Mouse (Mus musculus) layer of hippocampus, postnatal 36 days (tissue): ENCODE measurements at regions not wholly inside any gene's neighbourhood (a gene's known extent, or its start where the extent isn't known, plus 50 kb on each side); places are given as distances from the start of the nearest gene placed in this dataset.
A peak's percentile ranks its signal among the peaks of the same experiment; 100 is the strongest.

Experiments
- DNase-seq, 2 experiments: peaks; one replicate each; pipeline ENCODE4 v3.0.0; 2022

GRCm38 (mm10) chr1:35935099-35935651 is 133.0 kb upstream of the Hs6st1 start:
- peak; percentile 9 to 11 for DNase-seq

GRCm38 (mm10) chr1:35936362-35937093 is 131.7 kb upstream of the Hs6st1 start:
- no peak for DNase-seq

- no peak for DNase-seq
Measured at GRCm38 (mm10) chr1:35940236-35940635, 128.0 kb upstream of the Hs6st1 start.

- no peak for DNase-seq
Measured at GRCm38 (mm10) chr1:35941642-35942077, 126.5 kb upstream of the Hs6st1 start.

- no peak for DNase-seq
Measured at GRCm38 (mm10) chr1:35942222-35942621, 126.0 kb upstream of the Hs6st1 start.

- no peak for DNase-seq
Measured at GRCm38 (mm10) chr1:35943800-35944199, 124.4 kb upstream of the Hs6st1 start.

- no peak for DNase-seq
Measured at GRCm38 (mm10) chr1:35944376-35944775, 123.8 kb upstream of the Hs6st1 start.

GRCm38 (mm10) chr1:35944849-35945248 is 123.4 kb upstream of the Hs6st1 start:
- no peak for DNase-seq

GRCm38 (mm10) chr1:35945596-35945995 is 122.6 kb upstream of the Hs6st1 start:
- DNase-seq, result no peak

- DNase-seq, result no peak
Measured at GRCm38 (mm10) chr1:35948104-35948503, 120.1 kb upstream of the Hs6st1 start.

GRCm38 (mm10) chr1:35951082-35951481 is 117.1 kb upstream of the Hs6st1 start:
- peak; percentile 24 to 37 for DNase-seq

- no peak for DNase-seq
Measured at GRCm38 (mm10) chr1:35953721-35954120, 114.5 kb upstream of the Hs6st1 start.

GRCm38 (mm10) chr1:35957425-35958372 is 110.5 kb upstream of the Hs6st1 start:
- no peak for DNase-seq

- DNase-seq, result no peak
Measured at GRCm38 (mm10) chr1:35959729-35960128, 108.5 kb upstream of the Hs6st1 start.

- DNase-seq, result no peak
Measured at GRCm38 (mm10) chr1:35960844-35961243, 107.4 kb upstream of the Hs6st1 start.

- no peak for DNase-seq
Measured at GRCm38 (mm10) chr1:35961923-35962322, 106.3 kb upstream of the Hs6st1 start.

- DNase-seq, result no peak
Measured at GRCm38 (mm10) chr1:35968489-35968888, 99.7 kb upstream of the Hs6st1 start.

- no peak for DNase-seq
Measured at GRCm38 (mm10) chr1:35971435-35972189, 96.6 kb upstream of the Hs6st1 start.

- no peak for DNase-seq
Measured at GRCm38 (mm10) chr1:35972190-35972584, 96.0 kb upstream of the Hs6st1 start.

- DNase-seq, result peak in 1 of 2 experiments; percentile 13
Measured at GRCm38 (mm10) chr1:35973386-35973785, 94.8 kb upstream of the Hs6st1 start.

GRCm38 (mm10) chr1:35975611-35976208 is 92.5 kb upstream of the Hs6st1 start:
- DNase-seq, result no peak

GRCm38 (mm10) chr1:35976528-35976927 is 91.7 kb upstream of the Hs6st1 start:
- no peak for DNase-seq
